Mouse (Mus musculus): ENCODE results near the gene Mier2.
A peak's percentile ranks its signal among the peaks of the same experiment; 100 is the strongest.

Mier2 gene

GRCm38 (mm10) chr10:79554330-79555237, at the start of gene Mier2:
Mier2 (minus strand) TSS chr10:79555199.
- peak; percentile 67 for DNase-seq (ENCODE audit: low spot score)

GRCm38 (mm10) chr10:79597936-79598230, 42.9 kb upstream of the Mier2 start:
- DNase-seq (ENCODE audit: low spot score) = no peak

- no peak for DNase-seq (ENCODE audit: low spot score)
These were observed 42.3 kb upstream of the Mier2 start for GRCm38 (mm10) chr10:79597051-79597935.

- DNase-seq (ENCODE audit: low spot score) = no peak
These were observed 40.6 kb upstream of the Mier2 start for GRCm38 (mm10) chr10:79595590-79595929.

GRCm38 (mm10) chr10:79594872-79595589, 40.0 kb upstream of the Mier2 start:
- peak; percentile 69 for DNase-seq (ENCODE audit: low spot score)

- DNase-seq (ENCODE audit: low spot score) = no peak
These were observed 39.1 kb upstream of the Mier2 start for GRCm38 (mm10) chr10:79594111-79594510.

GRCm38 (mm10) chr10:79590702-79591101, 35.7 kb upstream of the Mier2 start:
- no peak for DNase-seq (ENCODE audit: low spot score)

GRCm38 (mm10) chr10:79587752-79588126, 32.7 kb upstream of the Mier2 start:
- DNase-seq (ENCODE audit: low spot score) = no peak

GRCm38 (mm10) chr10:79587061-79587751, 32.2 kb upstream of the Mier2 start, which contains the start of gene Theg:
Theg (minus strand) TSS chr10:79587331.
- no peak for DNase-seq (ENCODE audit: low spot score)

GRCm38 (mm10) chr10:79586243-79586642, 31.2 kb upstream of the Mier2 start:
- DNase-seq (ENCODE audit: low spot score) = no peak

GRCm38 (mm10) chr10:79585723-79586122, 30.7 kb upstream of the Mier2 start:
- no peak for DNase-seq (ENCODE audit: low spot score)

GRCm38 (mm10) chr10:79585136-79585535, 30.1 kb upstream of the Mier2 start:
- DNase-seq (ENCODE audit: low spot score) = no peak

- no peak for DNase-seq (ENCODE audit: low spot score)
These were observed 29.4 kb upstream of the Mier2 start for GRCm38 (mm10) chr10:79584426-79584825.

GRCm38 (mm10) chr10:79584021-79584420, 29.0 kb upstream of the Mier2 start:
- no peak for DNase-seq (ENCODE audit: low spot score)

GRCm38 (mm10) chr10:79581501-79581900, 26.5 kb upstream of the Mier2 start:
- no peak for DNase-seq (ENCODE audit: low spot score)

GRCm38 (mm10) chr10:79580811-79581210, 25.8 kb upstream of the Mier2 start:
- no peak for DNase-seq (ENCODE audit: low spot score)

- DNase-seq (ENCODE audit: low spot score) = no peak
These were observed 25.4 kb upstream of the Mier2 start for GRCm38 (mm10) chr10:79580356-79580755.

GRCm38 (mm10) chr10:79579781-79580180, 24.8 kb upstream of the Mier2 start:
- DNase-seq (ENCODE audit: low spot score) = no peak

GRCm38 (mm10) chr10:79578891-79579290, 23.9 kb upstream of the Mier2 start:
- DNase-seq (ENCODE audit: low spot score) = no peak

GRCm38 (mm10) chr10:79578276-79578675, 23.3 kb upstream of the Mier2 start:
- no peak for DNase-seq (ENCODE audit: low spot score)

GRCm38 (mm10) chr10:79577376-79577775, 22.4 kb upstream of the Mier2 start:
- DNase-seq (ENCODE audit: low spot score) = no peak

GRCm38 (mm10) chr10:79575754-79576153, 20.8 kb upstream of the Mier2 start:
- no peak for DNase-seq (ENCODE audit: low spot score)
